In the genomic region with DNA sequence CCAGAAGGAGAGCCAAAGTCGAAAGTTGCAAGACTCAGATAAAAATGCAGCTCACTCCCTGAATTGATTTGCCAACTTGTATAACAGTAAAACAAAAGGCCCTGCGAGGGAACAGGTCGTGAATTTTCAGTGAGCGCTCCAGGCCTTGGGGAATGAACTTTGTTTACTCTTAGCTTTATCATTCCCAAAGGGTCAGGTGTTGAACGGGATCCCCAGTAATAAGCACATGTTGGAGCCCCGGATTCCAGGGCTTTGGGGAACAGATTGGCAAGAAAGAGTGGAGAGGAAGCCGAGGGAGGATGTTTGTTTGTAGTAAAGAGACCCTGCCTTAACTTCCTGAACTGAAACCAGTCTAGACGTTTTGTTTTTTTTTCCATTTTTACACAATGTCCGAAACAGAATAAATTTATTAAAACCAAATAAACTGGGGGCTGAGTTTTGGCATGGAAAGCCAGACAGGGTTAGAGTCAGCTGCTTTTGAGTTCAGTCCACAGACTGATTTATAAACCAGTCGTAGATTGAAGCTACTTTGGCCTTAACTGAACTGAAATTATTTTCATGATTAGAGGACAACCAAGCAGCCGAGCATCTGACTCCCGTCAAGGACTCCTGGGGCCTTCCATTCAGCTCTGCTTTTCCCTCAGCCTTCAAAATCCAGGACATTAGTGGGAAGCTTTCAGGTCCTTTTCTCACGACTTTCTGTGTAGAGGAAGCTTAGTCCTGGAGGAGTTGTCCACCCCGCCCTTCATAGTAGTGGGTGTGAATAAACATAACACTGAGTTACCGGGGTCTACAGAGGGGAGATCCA, we compare ENCODE assay signal across 14 mouse cellular contexts. TPM values are rescaled to one million over a fixed set of nuclear protein-coding genes. Genes with fewer than 3 reads are reported as not detected.
DNase-seq lines count a peak whose midpoint lies in the region; ATAC-seq and TF ChIP-seq lines count a peak whose summit lies in the region.
"Had no signal": no experiment of that assay in that cellular context is flagged by ENCODE, and none has a peak within 500 bp of the region (broad histone marks: within the 10 kb centered on the region; RNA-seq: fewer than 3 reads in every experiment).

No protein-coding gene starts in this region.

- H3K27ac ChIP-seq in gastrocnemius, adult 2 months: peak overlapping the region; percentile 72
- H3K27ac ChIP-seq in heart, embryonic 15.5 days: peak overlapping the region; percentile 78
- peak overlapping the region; percentile 53; the same call in 1 of the 2 replicates for H3K27ac ChIP-seq in limb, embryonic 13.5 days
- no peak overlapping the region for H3K27ac ChIP-seq in midbrain, postnatal 0 days (ENCODE audit: low read depth, low read length)
- H3K27ac ChIP-seq: hindbrain, embryonic 12.5 days; neural tube, embryonic 15.5 days had no signal

- no peak overlapping the region for H3K4me3 ChIP-seq in gastrocnemius, adult 2 months
- H3K4me3 ChIP-seq in heart, embryonic 15.5 days: no peak overlapping the region
- H3K4me3 ChIP-seq in limb, embryonic 13.5 days: no peak overlapping the region
- H3K4me3 ChIP-seq in midbrain, postnatal 0 days (ENCODE audit: low read depth, low read length): no peak overlapping the region
- H3K4me3 ChIP-seq: hindbrain, embryonic 12.5 days; megakaryocyte, embryonic 14.5 days; neural tube, embryonic 15.5 days had no signal

- no peaks in the 10 kb centered on the region for H3K36me3 ChIP-seq in heart, embryonic 15.5 days
- H3K36me3 ChIP-seq in limb, embryonic 13.5 days: no peaks in the 10 kb centered on the region
- H3K36me3 ChIP-seq in midbrain, postnatal 0 days (ENCODE audit: insufficient read depth, low read length): no peaks in the 10 kb centered on the region
- H3K36me3 ChIP-seq: hindbrain, embryonic 12.5 days; neural tube, embryonic 15.5 days had no signal

- H3K27me3 ChIP-seq in heart, embryonic 15.5 days: no peaks in the 10 kb centered on the region
- no peaks in the 10 kb centered on the region for H3K27me3 ChIP-seq in limb, embryonic 13.5 days
- H3K27me3 ChIP-seq in midbrain, postnatal 0 days (ENCODE audit: insufficient read depth, low read length): no peaks in the 10 kb centered on the region
- H3K27me3 ChIP-seq: hindbrain, embryonic 12.5 days; megakaryocyte, embryonic 14.5 days; neural tube, embryonic 15.5 days had no signal

- H3K4me1 ChIP-seq in heart, embryonic 15.5 days (replicated peaks): peaks cover 16% of the 10 kb centered on the region
- peaks cover 28% of the 10 kb centered on the region for H3K4me1 ChIP-seq in limb, embryonic 13.5 days
- H3K4me1 ChIP-seq in midbrain, postnatal 0 days (ENCODE audit: insufficient read depth, low read length): no peaks in the 10 kb centered on the region
- H3K4me1 ChIP-seq: hindbrain, embryonic 12.5 days; neural tube, embryonic 15.5 days had no signal

- no peak for ATAC-seq in heart, embryonic 15.5 days (replicated peaks; ENCODE audit: insufficient number of reproducible peaks, insufficient read depth, low FRiP score, low read depth)
- no peak for ATAC-seq in limb, embryonic 13.5 days (ENCODE audit: low FRiP score, low read depth)
- ATAC-seq in midbrain, postnatal 0 days (ENCODE audit: low FRiP score): no peak
- ATAC-seq: forebrain, embryonic 14.5 days had no signal

- H3K9me3 ChIP-seq in heart, embryonic 15.5 days (replicated peaks): no peaks in the 10 kb centered on the region
- no peaks in the 10 kb centered on the region for H3K9me3 ChIP-seq in limb, embryonic 13.5 days
- H3K9me3 ChIP-seq in midbrain, postnatal 0 days (ENCODE audit: low read length): no peaks in the 10 kb centered on the region
- H3K9me3 ChIP-seq: hindbrain, embryonic 12.5 days; megakaryocyte, embryonic 14.5 days; neural tube, embryonic 15.5 days had no signal

- 47% methylated on average over 15 of the region's 15 CpGs for WGBS in heart, embryonic 15.5 days
- 44% methylated on average over 15 of the region's 15 CpGs for WGBS in limb, embryonic 13.5 days
- WGBS in midbrain, postnatal 0 days: 62% methylated on average over 15 of the region's 15 CpGs

- intact Hi-C loops in gastrocnemius, adult 2 months (cut with DNase I): no loop called here

- no peak for TF ChIP-seq CTCF in gastrocnemius, adult 2 months (IDR thresholded peaks at IDR 0.05)
- no peak for TF ChIP-seq CTCF in midbrain, postnatal 0 days (IDR thresholded peaks at IDR 0.05)

- DNase-seq in gastrocnemius, adult 2 months: no peak
- no peak for DNase-seq in gastrocnemius, postnatal 10 days
- peak; percentile 29 for DNase-seq in adipocyte (ENCODE audit: low spot score)
- no peak for DNase-seq in embryo, embryonic 10.5 days (ENCODE audit: low spot score)
- no peak for DNase-seq in retina, embryonic 14.5 days (ENCODE audit: low spot score)
- DNase-seq in midbrain, postnatal 0 days (ENCODE audit: low spot score): no peak
- DNase-seq: adrenal gland, postnatal 14 days; cerebellum, postnatal 25 days had no signal

- H3K4me2 ChIP-seq in heart, embryonic 15.5 days: no peak overlapping the region
- H3K4me2 ChIP-seq in limb, embryonic 13.5 days (replicated peaks): no peak overlapping the region
- H3K4me2 ChIP-seq in midbrain, postnatal 0 days (ENCODE audit: low read depth, low read length, poor library complexity, severe bottlenecking): no peak overlapping the region
- H3K4me2 ChIP-seq: hindbrain, embryonic 12.5 days; neural tube, embryonic 15.5 days had no signal

- no peak overlapping the region for H3K9ac ChIP-seq in heart, embryonic 15.5 days
- no peak overlapping the region for H3K9ac ChIP-seq in limb, embryonic 13.5 days
- no peak overlapping the region for H3K9ac ChIP-seq in midbrain, postnatal 0 days (replicated peaks; ENCODE audit: low read length, poor library complexity, severe bottlenecking)
- H3K9ac ChIP-seq: hindbrain, embryonic 12.5 days; neural tube, embryonic 15.5 days had no signal

RNA-seq across cellular contexts. Expression of a gene that starts 19.1 kb away (rescaled TPM):
- total RNA-seq in gastrocnemius, adult 2 months (2021): 100 to 1,000 TPM in 1 of 2 experiments, 10 to 100 TPM in 1; 52.8 to 161 TPM
- 100 to 1,000 TPM; 112 to 171 TPM for total RNA-seq in gastrocnemius, postnatal 10 days (2021)
- polyA plus RNA-seq in heart, embryonic 15.5 days (2015; fragmentation: Nextera tagmentation; extraction: Ambion mirVana): 595 and 619 TPM in 2 replicates
- polyA plus RNA-seq in limb, embryonic 13.5 days (2015; fragmentation: Nextera tagmentation; extraction: Ambion mirVana): 180 and 183 TPM in 2 replicates
- total RNA-seq in midbrain, postnatal 0 days (2014; rRNA removed): 25.6 and 31.4 TPM in 2 replicates
- polyA plus RNA-seq in midbrain, postnatal 0 days (2015; fragmentation: Nextera tagmentation; extraction: Ambion mirVana): 72.6 and 74.6 TPM in 2 replicates

RNA-seq across cellular contexts. Expression of a gene that starts 27.2 kb away (rescaled TPM):
- under 1 TPM in 1 of 2 experiments, not detected in 1; 0.20 TPM for total RNA-seq in gastrocnemius, adult 2 months (2021)
- under 1 TPM; 0.21 to 0.29 TPM for total RNA-seq in gastrocnemius, postnatal 10 days (2021)
- polyA plus RNA-seq in heart, embryonic 15.5 days (2015; fragmentation: Nextera tagmentation; extraction: Ambion mirVana): 0.27 and 0.87 TPM in 2 replicates
- polyA plus RNA-seq in limb, embryonic 13.5 days (2015; fragmentation: Nextera tagmentation; extraction: Ambion mirVana): 0.28 and 0.46 TPM in 2 replicates
- total RNA-seq in midbrain, postnatal 0 days (2014; rRNA removed): not detected in 2 replicates
- not detected in 2 replicates for polyA plus RNA-seq in midbrain, postnatal 0 days (2015; fragmentation: Nextera tagmentation; extraction: Ambion mirVana)
- total RNA-seq: adrenal gland, postnatal 14 days had no signal
- polyA plus RNA-seq: hindbrain, embryonic 12.5 days; neural tube, embryonic 15.5 days had no signal

RNA-seq across cellular contexts. Expression of a gene that starts 28.9 kb away (rescaled TPM):
- not detected for total RNA-seq in gastrocnemius, adult 2 months (2021)
- total RNA-seq in gastrocnemius, postnatal 10 days (2021): not detected
- 0.18 and 0.26 TPM in 2 replicates for polyA plus RNA-seq in heart, embryonic 15.5 days (2015; fragmentation: Nextera tagmentation; extraction: Ambion mirVana)
- 0.18 and 0.63 TPM in 2 replicates for polyA plus RNA-seq in limb, embryonic 13.5 days (2015; fragmentation: Nextera tagmentation; extraction: Ambion mirVana)
- 0.05 and 0.19 TPM in 2 replicates for total RNA-seq in midbrain, postnatal 0 days (2014; rRNA removed)
- 0.37 and 0.84 TPM in 2 replicates for polyA plus RNA-seq in midbrain, postnatal 0 days (2015; fragmentation: Nextera tagmentation; extraction: Ambion mirVana)
- polyA plus RNA-seq: forebrain, embryonic 14.5 days; hindbrain, embryonic 12.5 days had no signal

RNA-seq across cellular contexts. Expression of a gene that starts 37.2 kb away (rescaled TPM):
- total RNA-seq in gastrocnemius, adult 2 months (2021): under 1 TPM; 0.10 to 0.11 TPM
- under 1 TPM; 0.72 to 0.75 TPM for total RNA-seq in gastrocnemius, postnatal 10 days (2021)
- 14.4 and 16.5 TPM in 2 replicates for polyA plus RNA-seq in heart, embryonic 15.5 days (2015; fragmentation: Nextera tagmentation; extraction: Ambion mirVana)
- polyA plus RNA-seq in limb, embryonic 13.5 days (2015; fragmentation: Nextera tagmentation; extraction: Ambion mirVana): 2.3 and 3.1 TPM in 2 replicates
- total RNA-seq in midbrain, postnatal 0 days (2014; rRNA removed): 0.11 and 0.33 TPM in 2 replicates
- polyA plus RNA-seq in midbrain, postnatal 0 days (2015; fragmentation: Nextera tagmentation; extraction: Ambion mirVana): 0.12 and 0.20 TPM in 2 replicates
- polyA plus RNA-seq: forebrain, embryonic 14.5 days had no signal

RNA-seq across cellular contexts. Expression of a gene that starts 47.0 kb away (rescaled TPM):
- total RNA-seq in gastrocnemius, adult 2 months (2021): 10 to 100 TPM in 1 of 2 experiments, 1 to 10 TPM in 1; 4.9 to 10.2 TPM
- 10 to 100 TPM; 17.9 to 23.9 TPM for total RNA-seq in gastrocnemius, postnatal 10 days (2021)
- polyA plus RNA-seq in heart, embryonic 15.5 days (2015; fragmentation: Nextera tagmentation; extraction: Ambion mirVana): 75.6 and 126 TPM in 2 replicates
- polyA plus RNA-seq in limb, embryonic 13.5 days (2015; fragmentation: Nextera tagmentation; extraction: Ambion mirVana): 75.3 and 78.3 TPM in 2 replicates
- total RNA-seq in midbrain, postnatal 0 days (2014; rRNA removed): 8.3 and 9.0 TPM in 2 replicates
- 16.1 and 19.0 TPM in 2 replicates for polyA plus RNA-seq in midbrain, postnatal 0 days (2015; fragmentation: Nextera tagmentation; extraction: Ambion mirVana)
